Mouse (Mus musculus): ENCODE measurements around the gene Coq8b. TPM values are rescaled to one million over a fixed set of nuclear protein-coding genes. Genes with fewer than 3 reads are reported as not detected.
"Not testable (repeated sequence)": the region's sequence is repeated elsewhere in the genome, so short reads cannot be mapped to it uniquely, and the experiment has no call there.

Gene Coq8b
- polyA plus RNA-seq, 1 experiment from 2014 or later, result 19.7 TPM

- H3K4me1 ChIP-seq (ENCODE audit: control insufficient read depth, insufficient read depth, low read length), result peaks cover 9% of the 10 kb centered on the region
- H3K4me3 ChIP-seq (ENCODE audit: low read depth, low read length), result no peak overlapping the region
- 82% methylated on average over 2 of the region's 2 CpGs for WGBS
- H3K9me3 ChIP-seq (ENCODE audit: control insufficient read depth, low read depth, low read length), result no peaks in the 10 kb centered on the region
- H3K36me3 ChIP-seq (ENCODE audit: control insufficient read depth, insufficient read depth, low read length), result peaks cover 7% of the 10 kb centered on the region; the same call in 1 of the 2 replicates
- H3K27me3 ChIP-seq (ENCODE audit: control insufficient read depth, insufficient read depth, low read length), result no peaks in the 10 kb centered on the region
- no peak overlapping the region for H3K4me2 ChIP-seq (replicated peaks; ENCODE audit: low read depth, low read length)
- no peak for ATAC-seq (ENCODE audit: insufficient number of reproducible peaks, insufficient read depth, low FRiP score, low read depth)
- no peak overlapping the region for H3K9ac ChIP-seq (replicated peaks; ENCODE audit: low read depth, low read length)
- H3K27ac ChIP-seq (ENCODE audit: low read length), result no peak overlapping the region
Measured at GRCm38 (mm10) chr7:27235726-27236125, 2.9 kb downstream of the Coq8b start.

GRCm38 (mm10) chr7:27237527-27237926 lies 4.7 kb downstream of the Coq8b start:
- Histone ChIP-seq H3K36me3 (ENCODE audit: control insufficient read depth, insufficient read depth, low read length) (peaks cover 15% of the 10 kb centered on the region; the same call in 1 of the 2 replicates), H3K9me3 (ENCODE audit: control insufficient read depth, low read depth, low read length) (no peaks in the 10 kb centered on the region), H3K4me2 (replicated peaks; ENCODE audit: low read depth, low read length) (no peak overlapping the region), H3K9ac (replicated peaks; ENCODE audit: low read depth, low read length) (no peak overlapping the region), H3K4me3 (ENCODE audit: low read depth, low read length) (no peak overlapping the region), H3K4me1 (ENCODE audit: control insufficient read depth, insufficient read depth, low read length) (peaks cover 9% of the 10 kb centered on the region), H3K27ac (ENCODE audit: low read length) (no peak overlapping the region), H3K27me3 (ENCODE audit: control insufficient read depth, insufficient read depth, low read length) (no peaks in the 10 kb centered on the region)
- WGBS, result 79% methylated on average over 2 of the region's 2 CpGs
- ATAC-seq (ENCODE audit: insufficient number of reproducible peaks, insufficient read depth, low FRiP score, low read depth), result no peak

- 85% methylated on average over 5 of the region's 5 CpGs for WGBS
Measured at GRCm38 (mm10) chr7:27238568-27238967, 5.7 kb downstream of the Coq8b start.

GRCm38 (mm10) chr7:27243211-27243610 lies 10.4 kb downstream of the Coq8b start:
- peaks cover 22% of the 10 kb centered on the region for H3K36me3 ChIP-seq (ENCODE audit: control insufficient read depth, insufficient read depth, low read length)
- no peak overlapping the region for H3K4me2 ChIP-seq (replicated peaks; ENCODE audit: low read depth, low read length)
- no peaks in the 10 kb centered on the region for H3K27me3 ChIP-seq (ENCODE audit: control insufficient read depth, insufficient read depth, low read length)
- no peaks in the 10 kb centered on the region for H3K9me3 ChIP-seq (ENCODE audit: control insufficient read depth, low read depth, low read length)
- no peak overlapping the region for H3K9ac ChIP-seq (replicated peaks; ENCODE audit: low read depth, low read length)
- H3K27ac ChIP-seq (ENCODE audit: low read length), result no peak overlapping the region
- no peaks in the 10 kb centered on the region for H3K4me1 ChIP-seq (ENCODE audit: control insufficient read depth, insufficient read depth, low read length)
- WGBS, result 51% methylated on average over 8 of the region's 8 CpGs
- H3K4me3 ChIP-seq (ENCODE audit: low read depth, low read length), result no peak overlapping the region
- ATAC-seq (ENCODE audit: insufficient number of reproducible peaks, insufficient read depth, low FRiP score, low read depth), result no peak

More at GRCm38 (mm10) chr7:27238568-27238967, 5.7 kb downstream of the Coq8b start:
- Histone ChIP-seq H3K4me3 (ENCODE audit: low read depth, low read length) (no peak overlapping the region), H3K9me3 (ENCODE audit: control insufficient read depth, low read depth, low read length) (no peaks in the 10 kb centered on the region), H3K27me3 (ENCODE audit: control insufficient read depth, insufficient read depth, low read length) (no peaks in the 10 kb centered on the region), H3K36me3 (ENCODE audit: control insufficient read depth, insufficient read depth, low read length) (peaks cover 20% of the 10 kb centered on the region; the same call in 1 of the 2 replicates), H3K27ac (ENCODE audit: low read length) (no peak overlapping the region), H3K9ac (replicated peaks; ENCODE audit: low read depth, low read length) (no peak overlapping the region), H3K4me2 (replicated peaks; ENCODE audit: low read depth, low read length) (no peak overlapping the region), H3K4me1 (ENCODE audit: control insufficient read depth, insufficient read depth, low read length) (peaks cover 6% of the 10 kb centered on the region)
- ATAC-seq (ENCODE audit: insufficient number of reproducible peaks, insufficient read depth, low FRiP score, low read depth), result no peak

- H3K4me2 ChIP-seq (replicated peaks; ENCODE audit: low read depth, low read length); H3K4me3 ChIP-seq (ENCODE audit: low read depth, low read length); H3K9me3 ChIP-seq (ENCODE audit: control insufficient read depth, low read depth, low read length); ATAC-seq (ENCODE audit: insufficient number of reproducible peaks, insufficient read depth, low FRiP score, low read depth); H3K4me1 ChIP-seq (ENCODE audit: control insufficient read depth, insufficient read depth, low read length); H3K27ac ChIP-seq (ENCODE audit: low read length); H3K9ac ChIP-seq (replicated peaks; ENCODE audit: low read depth, low read length); H3K27me3 ChIP-seq (ENCODE audit: control insufficient read depth, insufficient read depth, low read length): not testable (repeated sequence)
- 88% methylated on average over 2 of the region's 2 CpGs for WGBS
- H3K36me3 ChIP-seq (ENCODE audit: control insufficient read depth, insufficient read depth, low read length), result peaks cover 22% of the 10 kb centered on the region
Measured at GRCm38 (mm10) chr7:27244088-27244487, 11.3 kb downstream of the Coq8b start.

GRCm38 (mm10) chr7:27249146-27249545 lies 16.3 kb downstream of the Coq8b start:
- no peak overlapping the region for H3K9ac ChIP-seq (replicated peaks; ENCODE audit: low read depth, low read length)
- no peak for ATAC-seq (ENCODE audit: insufficient number of reproducible peaks, insufficient read depth, low FRiP score, low read depth)
- no peak overlapping the region for H3K27ac ChIP-seq (ENCODE audit: low read length)
- no peak overlapping the region for H3K4me2 ChIP-seq (replicated peaks; ENCODE audit: low read depth, low read length)
- no peak overlapping the region for H3K4me3 ChIP-seq (ENCODE audit: low read depth, low read length)
- 92% methylated on average over 2 of the region's 2 CpGs for WGBS
- no peaks in the 10 kb centered on the region for H3K27me3 ChIP-seq (ENCODE audit: control insufficient read depth, insufficient read depth, low read length)
- peaks cover 4% of the 10 kb centered on the region; the same call in 1 of the 2 replicates for H3K36me3 ChIP-seq (ENCODE audit: control insufficient read depth, insufficient read depth, low read length)
- H3K4me1 ChIP-seq (ENCODE audit: control insufficient read depth, insufficient read depth, low read length), result no peaks in the 10 kb centered on the region
- no peaks in the 10 kb centered on the region for H3K9me3 ChIP-seq (ENCODE audit: control insufficient read depth, low read depth, low read length)

- no peaks in the 10 kb centered on the region for H3K4me1 ChIP-seq (ENCODE audit: control insufficient read depth, insufficient read depth, low read length)
- peaks cover 4% of the 10 kb centered on the region; the same call in 1 of the 2 replicates for H3K36me3 ChIP-seq (ENCODE audit: control insufficient read depth, insufficient read depth, low read length)
- no peaks in the 10 kb centered on the region for H3K9me3 ChIP-seq (ENCODE audit: control insufficient read depth, low read depth, low read length)
- no peaks in the 10 kb centered on the region for H3K27me3 ChIP-seq (ENCODE audit: control insufficient read depth, insufficient read depth, low read length)
- 83% methylated on average over 5 of the region's 5 CpGs for WGBS
- H3K9ac ChIP-seq (replicated peaks; ENCODE audit: low read depth, low read length), result no peak overlapping the region
- no peak overlapping the region for H3K27ac ChIP-seq (ENCODE audit: low read length)
- no peak for ATAC-seq (ENCODE audit: insufficient number of reproducible peaks, insufficient read depth, low FRiP score, low read depth)
- H3K4me2 ChIP-seq (replicated peaks; ENCODE audit: low read depth, low read length), result no peak overlapping the region
- no peak overlapping the region for H3K4me3 ChIP-seq (ENCODE audit: low read depth, low read length)
Measured at GRCm38 (mm10) chr7:27249928-27250327, 17.1 kb downstream of the Coq8b start.

GRCm38 (mm10) chr7:27251946-27252345 lies 19.1 kb downstream of the Coq8b start:
- Histone ChIP-seq H3K27ac (ENCODE audit: low read length) (0 out of 2 replicates have a peak overlapping the region, but pooled peaks have one; percentile 7), H3K27me3 (ENCODE audit: control insufficient read depth, insufficient read depth, low read length) (no peaks in the 10 kb centered on the region), H3K4me3 (ENCODE audit: low read depth, low read length) (no peak overlapping the region), H3K4me2 (replicated peaks; ENCODE audit: low read depth, low read length) (no peak overlapping the region), H3K9ac (replicated peaks; ENCODE audit: low read depth, low read length) (no peak overlapping the region), H3K36me3 (ENCODE audit: control insufficient read depth, insufficient read depth, low read length) (0 out of 2 replicates have a peak, but pooled peaks cover 4% of the 10 kb centered on the region), H3K9me3 (ENCODE audit: control insufficient read depth, low read depth, low read length) (no peaks in the 10 kb centered on the region), H3K4me1 (ENCODE audit: control insufficient read depth, insufficient read depth, low read length) (no peaks in the 10 kb centered on the region)
- WGBS, result 72% methylated on average over 6 of the region's 6 CpGs
- ATAC-seq (ENCODE audit: insufficient number of reproducible peaks, insufficient read depth, low FRiP score, low read depth), result peak; percentile 83

- 66% methylated on average over 3 of the region's 3 CpGs for WGBS
- no peak overlapping the region for H3K4me2 ChIP-seq (replicated peaks; ENCODE audit: low read depth, low read length)
- no peak overlapping the region for H3K4me3 ChIP-seq (ENCODE audit: low read depth, low read length)
- H3K27ac ChIP-seq (ENCODE audit: low read length), result no peak overlapping the region
- no peak for ATAC-seq (ENCODE audit: insufficient number of reproducible peaks, insufficient read depth, low FRiP score, low read depth)
- no peaks in the 10 kb centered on the region for H3K27me3 ChIP-seq (ENCODE audit: control insufficient read depth, insufficient read depth, low read length)
- H3K36me3 ChIP-seq (ENCODE audit: control insufficient read depth, insufficient read depth, low read length), result 0 out of 2 replicates have a peak, but pooled peaks cover 4% of the 10 kb centered on the region
- no peaks in the 10 kb centered on the region for H3K9me3 ChIP-seq (ENCODE audit: control insufficient read depth, low read depth, low read length)
- H3K9ac ChIP-seq (replicated peaks; ENCODE audit: low read depth, low read length), result no peak overlapping the region
- peaks cover 26% of the 10 kb centered on the region for H3K4me1 ChIP-seq (ENCODE audit: control insufficient read depth, insufficient read depth, low read length)
Measured at GRCm38 (mm10) chr7:27255721-27256120, 22.9 kb downstream of the Coq8b start.

All from stomach, embryonic 14.5 days (tissue).